Mouse (Mus musculus): ENCODE results near the gene Abr.

The Abr gene

DNA sequence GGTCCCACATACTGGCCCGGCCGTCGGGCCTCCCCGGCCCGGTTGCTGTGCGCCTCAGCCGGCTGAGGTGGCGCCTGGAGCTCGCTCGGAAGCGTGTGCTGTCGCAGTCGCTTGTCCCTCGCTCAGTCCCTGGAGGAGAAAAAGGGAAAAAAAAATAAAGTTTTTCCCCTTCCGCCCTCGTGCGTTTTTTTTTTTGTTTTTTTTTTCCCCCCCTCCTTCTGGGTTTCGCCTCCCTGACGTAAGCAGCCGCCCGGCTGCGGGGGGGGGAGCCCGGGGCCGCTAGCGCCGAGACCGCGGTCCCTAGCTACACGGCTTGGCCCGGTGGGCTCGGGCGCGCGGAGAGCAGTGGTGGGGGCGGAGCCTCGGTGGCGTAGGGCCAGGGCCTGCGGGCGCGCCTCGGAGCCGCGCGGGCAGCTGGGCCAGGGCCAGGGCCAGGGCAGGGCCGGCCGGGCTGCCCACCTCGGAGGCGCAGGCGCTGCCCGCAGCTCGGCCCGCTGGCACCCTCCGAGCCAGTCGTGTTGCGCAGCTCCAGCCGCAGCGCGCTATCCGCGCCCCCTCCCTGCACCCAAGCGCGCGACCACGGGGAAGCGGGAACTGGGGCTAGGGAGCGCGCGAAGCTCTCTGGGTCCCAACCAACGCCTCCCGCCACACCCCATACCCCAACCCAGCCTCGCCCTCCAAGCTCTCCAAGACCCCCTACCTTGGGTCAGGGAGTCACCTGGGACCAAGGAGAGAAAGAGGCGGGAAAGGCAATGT, 1.3 kb upstream of the Abr start:
- peak; percentile 82 for DNase-seq (ENCODE audit: low read depth, low spot score)

DNA sequence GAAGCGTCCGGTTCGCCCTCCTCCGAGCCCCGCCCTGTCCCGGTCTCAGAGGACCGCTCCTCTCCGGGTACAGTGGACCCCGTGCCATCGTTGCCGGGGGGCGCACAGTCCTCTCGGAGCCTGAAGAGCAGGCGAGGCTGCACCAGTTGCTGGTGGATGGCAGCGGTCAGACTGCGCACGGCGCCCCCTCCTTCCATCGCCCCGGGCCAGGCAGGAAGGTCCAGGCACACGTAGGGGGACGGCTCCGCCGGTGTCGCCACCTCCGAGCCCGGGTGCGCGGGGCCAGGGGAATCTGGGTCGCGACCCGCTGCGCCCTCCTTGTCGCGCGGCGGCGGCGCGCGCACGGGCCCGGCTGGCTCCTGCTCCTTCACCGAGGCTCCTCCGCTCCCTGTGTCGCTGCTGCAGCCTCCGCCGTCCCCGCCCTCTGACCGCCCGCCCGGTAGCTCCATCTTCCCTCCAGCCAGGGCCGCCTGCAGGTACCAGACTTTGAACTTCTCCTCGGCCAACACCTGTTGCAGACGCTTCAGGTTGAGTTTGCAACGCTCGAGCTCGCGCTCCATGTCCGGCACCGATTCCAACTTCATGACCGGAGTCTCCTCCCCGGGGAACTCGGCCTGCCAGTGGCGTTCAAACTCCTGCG, 572 bp upstream of the Abr start:
- peak; percentile 62 for DNase-seq (ENCODE audit: low read depth, low spot score)

DNA sequence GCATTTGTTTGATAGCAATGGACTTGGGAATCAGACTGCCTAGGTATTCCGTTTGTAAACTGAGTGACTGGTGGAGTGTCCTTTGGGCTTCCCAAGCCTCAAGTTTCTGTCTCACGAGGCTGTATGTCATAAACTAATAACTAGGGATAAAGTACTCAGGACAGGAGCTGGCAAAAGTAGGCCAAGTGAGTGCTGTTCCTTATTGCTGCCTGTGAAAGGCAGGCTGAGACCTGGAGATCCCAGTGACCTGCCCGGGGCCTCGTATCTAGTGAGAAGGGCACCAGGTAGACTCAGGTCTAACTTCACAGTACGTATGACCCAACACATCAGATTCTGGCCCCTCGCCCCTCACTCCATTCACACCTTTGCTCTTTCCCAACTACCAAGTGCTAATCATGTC, 4.0 kb downstream of the Abr start:
- DNase-seq (ENCODE audit: low read depth, low spot score), result no peak

DNA sequence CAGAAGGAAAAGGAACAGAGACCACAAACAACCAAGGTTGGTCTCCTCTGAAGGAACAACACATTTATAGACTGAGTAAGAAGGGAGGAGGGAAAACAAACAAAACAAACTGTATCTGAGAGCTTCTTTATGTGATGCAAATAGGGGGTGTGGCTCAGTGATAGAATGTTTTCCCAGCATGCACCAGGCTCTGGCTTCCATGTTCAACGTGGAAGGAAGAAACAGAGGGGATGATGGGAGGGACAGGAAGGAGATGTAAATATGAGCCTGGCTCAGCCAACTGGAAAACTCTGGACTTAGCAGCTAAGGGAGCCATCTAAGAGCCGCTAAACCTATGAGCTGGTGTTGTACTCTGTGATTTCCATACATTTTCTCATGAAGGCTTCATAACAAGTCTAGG, 7.9 kb downstream of the Abr start:
- peak; percentile 92 for DNase-seq (ENCODE audit: low read depth, low spot score)

DNA sequence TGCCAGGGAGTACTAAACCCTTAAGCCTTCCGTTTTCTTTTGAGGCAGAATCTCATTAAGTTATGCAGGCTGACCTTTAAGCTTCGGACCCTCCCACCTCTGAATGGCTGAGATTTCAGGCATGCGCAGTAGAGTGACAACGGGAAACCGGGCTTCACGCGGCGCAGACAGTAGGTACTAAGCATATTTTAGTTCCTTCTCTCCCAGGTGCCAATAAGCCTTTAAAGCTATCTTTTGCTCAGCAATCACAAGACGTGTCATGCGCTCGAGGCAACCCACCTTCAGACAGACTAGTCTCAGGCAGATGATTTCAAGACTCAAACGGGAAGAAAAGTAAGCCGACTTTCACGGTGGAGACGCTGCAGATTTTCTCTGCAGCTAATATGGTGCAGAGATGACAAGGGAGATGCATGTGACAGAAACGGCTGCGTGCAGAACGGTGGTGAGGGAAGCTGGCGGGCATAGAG, 9.4 kb downstream of the Abr start:
- peak; percentile 94 for DNase-seq (ENCODE audit: low read depth, low spot score)

DNA sequence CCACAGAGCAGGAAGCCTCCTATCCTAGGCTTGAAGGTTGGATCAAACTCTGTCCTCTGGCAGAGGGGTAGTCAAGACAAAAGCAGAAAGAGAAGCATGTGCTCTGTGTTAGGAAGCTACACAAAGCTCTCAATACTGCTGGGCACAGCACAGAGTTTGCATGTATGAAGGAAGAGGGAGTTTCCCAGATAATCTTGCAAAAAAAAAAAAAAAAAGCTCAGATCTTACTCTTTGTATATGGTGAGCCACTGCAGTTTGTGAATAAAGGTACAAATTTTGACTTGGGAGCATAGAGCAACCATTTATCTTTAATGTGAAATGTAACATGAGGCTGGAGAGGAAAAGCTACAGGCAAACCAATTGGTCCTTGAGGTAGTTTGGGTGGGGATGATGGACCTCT, 11.2 kb downstream of the Abr start:
- no peak for DNase-seq (ENCODE audit: low read depth, low spot score)

DNA sequence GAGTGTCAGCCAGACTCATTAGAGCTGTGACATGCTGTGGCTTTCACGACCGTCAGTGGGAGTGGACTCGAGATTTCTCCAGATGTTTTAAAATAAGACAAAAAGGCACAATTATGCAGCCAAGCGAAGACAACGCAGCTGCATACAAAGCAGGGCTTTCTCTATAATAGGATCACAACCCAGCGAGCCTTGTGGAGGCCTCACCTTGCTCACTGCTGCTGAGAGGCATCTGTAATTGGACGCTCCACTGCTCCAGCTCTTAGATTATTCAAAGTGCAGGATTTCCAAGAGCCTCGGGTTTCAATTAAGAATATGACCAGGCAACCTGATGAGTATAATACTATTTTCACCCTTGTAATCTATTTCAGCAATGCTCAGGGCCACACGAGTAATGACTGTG, 15.6 kb downstream of the Abr start:
- DNase-seq (ENCODE audit: low read depth, low spot score), result no peak

DNA sequence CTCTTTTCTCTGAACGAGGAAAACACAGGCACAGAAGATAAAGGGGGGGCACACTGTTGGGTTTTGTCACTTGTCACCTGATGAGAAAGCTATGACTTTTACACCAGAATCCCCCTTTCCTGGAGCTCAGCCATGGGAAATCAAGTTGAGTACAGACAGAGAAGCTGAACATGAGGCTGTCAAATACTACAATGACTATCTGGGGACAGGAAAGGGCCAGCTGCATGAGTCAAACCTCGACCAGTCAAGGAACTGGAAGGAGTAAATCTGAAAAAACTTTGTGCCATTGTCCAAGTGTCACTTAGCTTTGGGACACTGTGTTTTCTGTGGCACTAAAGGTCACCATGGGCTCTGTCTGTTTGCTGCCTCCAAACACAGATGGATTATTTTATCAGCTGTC, 22.9 kb downstream of the Abr start:
- no peak for DNase-seq (ENCODE audit: low read depth, low spot score)

DNA sequence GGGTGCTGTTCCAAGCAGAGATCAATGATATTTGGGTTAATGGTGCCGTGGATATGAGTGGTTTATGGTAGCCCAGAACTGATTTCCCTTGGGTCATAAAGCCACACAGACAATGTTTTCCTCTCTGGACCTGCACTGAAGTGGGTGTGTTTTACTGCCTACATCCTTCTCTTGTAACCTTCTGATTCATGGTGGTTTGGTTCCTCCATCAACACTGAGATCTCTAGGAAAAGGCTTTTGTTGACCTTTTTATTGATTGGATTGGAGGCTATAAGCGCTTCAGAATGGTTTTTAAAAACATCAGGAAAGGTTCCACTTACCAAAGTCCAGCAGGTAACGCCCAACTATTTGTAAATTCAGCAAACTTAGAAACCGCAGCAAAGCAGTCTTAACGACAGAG, 23.4 kb downstream of the Abr start:
- DNase-seq (ENCODE audit: low read depth, low spot score), result no peak

DNA sequence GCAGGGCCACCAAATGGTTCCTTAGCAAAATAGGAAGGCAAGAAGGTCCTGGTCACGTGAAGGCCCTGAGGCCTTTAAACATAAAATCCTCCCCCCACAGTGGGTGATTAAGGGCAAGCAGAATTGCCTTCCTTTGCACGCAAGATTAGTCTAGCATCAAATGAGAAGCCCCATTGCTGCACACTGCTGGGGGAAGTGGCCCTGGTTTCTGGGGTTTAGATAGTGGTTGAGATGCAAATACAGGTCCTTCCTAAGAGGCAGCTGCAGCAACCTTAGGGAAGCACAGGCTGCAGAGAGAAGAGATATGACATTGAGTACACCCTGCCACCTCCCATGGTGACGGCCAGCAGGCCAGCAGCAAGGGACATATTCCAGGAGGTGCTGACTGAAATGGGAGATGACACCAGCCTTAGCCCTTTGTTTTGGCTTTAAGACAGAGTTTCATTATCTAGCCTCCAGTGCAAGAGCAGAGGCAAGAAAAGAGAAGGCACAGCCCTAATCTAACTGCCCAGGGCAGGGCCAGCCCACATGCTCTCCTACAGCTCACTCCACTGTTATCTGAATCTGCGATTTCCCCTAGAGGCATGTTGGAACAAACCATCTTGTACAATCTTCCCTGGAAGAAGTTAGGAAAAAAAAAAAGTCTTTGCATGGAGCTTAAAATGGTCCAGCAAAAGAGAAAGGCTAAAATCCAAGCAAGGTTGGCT, 28.3 kb downstream of the Abr start:
- no peak for DNase-seq (ENCODE audit: low read depth, low spot score)

DNA sequence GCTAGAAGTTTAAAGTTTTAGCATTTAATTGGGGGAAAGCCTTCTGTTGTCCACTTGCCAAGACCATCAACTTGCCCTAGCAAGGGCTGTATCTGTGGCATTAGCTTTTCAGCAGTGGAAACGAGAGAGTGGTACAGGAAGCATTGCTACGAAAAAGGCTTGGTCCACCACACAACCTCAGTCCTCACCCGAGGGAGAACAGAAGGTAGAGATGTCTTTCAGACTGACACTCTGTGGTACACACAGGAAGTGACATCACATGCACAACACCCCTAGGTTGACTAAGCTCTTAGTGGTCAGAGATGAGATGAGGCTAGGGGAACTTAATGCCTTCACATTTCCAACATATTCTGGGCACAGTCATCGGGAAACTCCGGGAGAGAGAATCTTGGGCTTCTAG, 32.4 kb downstream of the Abr start:
- no peak for DNase-seq (ENCODE audit: low read depth, low spot score)

DNA sequence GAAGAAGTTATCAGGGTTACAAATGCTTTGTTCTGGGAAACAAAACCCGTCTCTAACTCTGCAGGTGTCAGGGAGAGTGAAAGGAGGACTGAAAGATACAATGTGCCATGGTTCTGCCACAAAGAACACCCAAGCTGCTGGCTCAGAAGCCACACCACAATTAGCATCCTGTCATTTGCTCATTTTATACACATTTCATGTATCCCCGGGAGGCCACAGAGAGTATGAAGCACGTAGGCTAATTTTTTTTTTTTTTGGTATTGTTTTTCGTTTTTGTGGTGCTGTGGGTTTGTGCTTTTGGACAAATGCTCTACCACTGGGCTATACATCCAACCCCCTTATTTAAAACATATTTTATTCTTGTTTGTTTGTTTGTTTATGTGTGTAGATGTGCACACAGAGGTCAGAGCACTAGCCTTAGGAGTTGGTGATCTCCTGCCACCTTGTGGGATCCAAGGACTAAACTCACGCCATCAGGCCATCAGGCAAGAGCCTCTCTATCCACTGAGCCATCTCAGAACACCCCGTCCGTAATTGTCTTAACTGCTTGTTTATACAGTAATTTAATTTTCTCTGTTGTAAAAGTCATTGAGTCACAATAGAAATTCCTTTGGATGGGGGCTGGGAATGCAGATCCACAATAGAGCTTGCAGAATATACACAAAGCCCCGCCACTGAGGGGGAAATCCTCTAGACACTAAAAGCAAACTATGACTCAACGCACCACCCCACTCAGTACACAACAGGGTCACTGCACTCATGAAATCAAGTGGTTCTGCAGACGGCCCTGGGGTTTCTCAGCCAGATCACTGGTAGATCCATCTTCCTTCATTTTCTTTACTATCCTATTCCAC, 33.3 kb downstream of the Abr start:
- DNase-seq (ENCODE audit: low read depth, low spot score), result peak; percentile 60

DNA sequence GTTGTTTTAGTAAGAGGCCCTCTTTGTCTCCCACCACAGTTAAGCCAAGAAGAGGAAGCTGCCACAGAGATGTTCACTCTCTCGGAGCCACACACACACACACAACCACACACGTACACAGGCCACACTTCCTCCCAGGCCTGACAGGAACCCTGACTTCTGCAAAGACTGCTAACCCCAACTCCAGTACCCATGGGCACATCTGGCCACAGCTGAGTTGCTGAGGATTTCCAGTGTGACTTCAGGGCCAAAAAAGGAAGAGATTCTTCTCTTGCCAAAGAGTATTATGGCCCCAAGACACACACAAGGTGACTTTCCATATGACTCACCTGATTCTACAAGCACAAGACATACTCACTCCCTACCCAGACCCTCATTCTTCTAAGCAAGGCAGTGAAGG, 34.1 kb downstream of the Abr start:
- DNase-seq (ENCODE audit: low read depth, low spot score), result no peak

DNA sequence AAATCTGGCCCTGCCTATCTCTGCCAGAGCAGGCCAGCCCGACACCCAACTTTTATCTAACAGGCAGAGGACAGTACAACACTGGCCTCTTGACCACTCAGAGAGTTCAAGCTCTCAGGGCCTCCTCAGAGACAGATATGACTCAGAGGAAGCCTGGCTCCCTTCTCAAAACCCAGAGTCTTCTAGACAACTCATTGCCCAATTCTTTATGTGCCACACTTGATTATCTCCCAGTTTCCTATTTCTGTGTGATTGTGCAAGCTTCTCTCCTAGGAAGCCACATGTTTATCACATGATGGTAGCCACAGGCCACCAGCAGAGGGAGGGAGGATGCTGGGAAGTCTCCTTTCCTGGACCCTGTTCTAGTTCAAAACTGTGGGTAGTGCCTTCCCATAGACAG, 34.8 kb downstream of the Abr start:
- DNase-seq (ENCODE audit: low read depth, low spot score), result no peak

DNA sequence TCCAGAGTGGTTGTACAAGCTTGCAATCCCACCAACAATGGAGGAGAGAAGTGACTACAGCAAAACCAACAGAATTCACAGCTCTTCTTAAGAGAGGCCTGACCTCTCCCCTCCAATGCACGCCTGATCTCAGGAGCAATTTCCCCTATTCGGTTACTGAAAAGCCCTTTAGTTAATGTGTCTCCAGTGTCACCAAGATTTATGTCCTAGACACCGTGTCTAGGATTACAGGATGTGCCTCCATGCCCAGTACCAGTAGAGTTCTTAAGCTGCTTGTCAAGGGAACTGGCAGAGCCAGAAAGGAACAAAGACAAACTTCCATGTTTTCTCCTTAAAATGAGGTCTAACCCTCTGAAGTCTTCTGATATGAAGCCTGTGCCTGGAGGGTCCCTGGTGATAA, 36.0 kb downstream of the Abr start:
- DNase-seq (ENCODE audit: low read depth, low spot score), result no peak

DNA sequence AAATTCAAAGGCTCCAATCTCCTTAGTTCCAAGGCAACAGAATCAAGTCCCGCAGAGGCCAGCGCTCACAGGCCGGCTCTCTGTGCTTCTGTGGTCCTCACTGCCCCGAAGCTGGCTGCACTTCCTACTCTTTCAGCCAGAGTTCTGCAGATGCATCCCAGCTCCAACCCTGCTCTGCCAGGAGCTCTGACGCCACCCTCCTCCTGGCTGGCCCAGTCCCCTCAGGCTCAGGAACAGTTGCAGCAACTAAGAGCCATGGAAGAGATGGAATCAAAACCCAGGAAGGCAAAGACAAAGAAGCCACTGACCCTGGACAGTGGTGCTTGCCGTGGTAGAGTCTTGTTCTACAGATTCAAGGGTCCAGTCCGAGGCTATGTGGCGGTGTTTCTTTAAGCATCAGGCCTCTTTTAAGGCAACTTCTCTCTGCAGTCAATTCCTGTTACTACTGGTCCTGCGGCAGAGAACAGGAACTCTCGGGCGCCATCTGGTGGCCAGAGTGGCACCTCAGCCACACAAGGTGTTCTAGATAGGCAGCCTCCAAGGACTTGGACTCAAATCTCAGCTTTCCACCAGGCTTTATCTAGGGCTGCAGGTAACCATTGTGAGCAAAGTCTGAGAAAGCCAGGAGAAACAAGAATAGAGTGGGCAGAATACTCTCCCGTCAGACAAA, 44.4 kb downstream of the Abr start:
- DNase-seq (ENCODE audit: low read depth, low spot score), result peak; percentile 78

DNA sequence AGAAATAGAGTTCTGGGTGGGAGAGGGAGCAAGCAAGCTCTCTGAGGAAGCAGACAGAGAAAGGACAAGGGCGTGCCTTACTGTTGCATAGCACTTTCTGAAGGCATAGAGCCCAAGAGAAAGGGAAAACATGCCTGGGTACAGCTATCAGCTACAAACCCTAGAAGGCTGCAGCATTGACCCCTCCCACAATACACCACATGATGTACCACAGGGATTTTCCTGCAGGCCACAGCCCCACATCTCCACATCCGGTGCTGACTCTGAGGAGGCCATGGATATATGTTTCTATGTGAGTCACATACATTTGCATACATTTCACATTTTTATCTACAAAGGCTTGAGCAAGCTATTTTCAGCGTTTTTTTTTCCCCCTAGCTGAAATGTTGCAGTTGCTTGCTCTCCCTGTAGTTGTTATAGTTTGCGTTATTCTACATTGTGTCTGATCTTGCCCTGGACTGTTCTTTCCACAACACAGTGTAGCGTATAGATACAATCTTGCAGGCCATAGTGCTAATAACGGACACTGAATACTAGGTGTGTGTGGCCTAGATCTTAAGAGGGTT, 49.2 kb downstream of the Abr start:
- no peak for DNase-seq (ENCODE audit: low read depth, low spot score)

DNA sequence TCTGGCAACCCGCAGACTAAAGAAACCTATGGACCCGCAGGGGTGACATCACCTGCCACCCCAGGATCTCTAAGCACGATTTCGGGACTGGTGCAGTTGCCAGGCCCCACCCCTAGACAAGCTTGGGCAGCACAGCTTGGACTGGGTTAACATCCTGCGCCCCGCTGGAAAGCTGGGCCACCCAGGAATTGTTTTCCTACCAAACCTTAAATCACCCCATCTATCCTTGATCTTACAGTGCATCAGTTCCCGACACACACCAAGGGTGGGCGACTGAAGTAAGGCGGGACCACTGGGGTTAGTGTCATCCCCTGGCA, 50.5 kb downstream of the Abr start:
- no peak for DNase-seq (ENCODE audit: low read depth, low spot score)

DNA sequence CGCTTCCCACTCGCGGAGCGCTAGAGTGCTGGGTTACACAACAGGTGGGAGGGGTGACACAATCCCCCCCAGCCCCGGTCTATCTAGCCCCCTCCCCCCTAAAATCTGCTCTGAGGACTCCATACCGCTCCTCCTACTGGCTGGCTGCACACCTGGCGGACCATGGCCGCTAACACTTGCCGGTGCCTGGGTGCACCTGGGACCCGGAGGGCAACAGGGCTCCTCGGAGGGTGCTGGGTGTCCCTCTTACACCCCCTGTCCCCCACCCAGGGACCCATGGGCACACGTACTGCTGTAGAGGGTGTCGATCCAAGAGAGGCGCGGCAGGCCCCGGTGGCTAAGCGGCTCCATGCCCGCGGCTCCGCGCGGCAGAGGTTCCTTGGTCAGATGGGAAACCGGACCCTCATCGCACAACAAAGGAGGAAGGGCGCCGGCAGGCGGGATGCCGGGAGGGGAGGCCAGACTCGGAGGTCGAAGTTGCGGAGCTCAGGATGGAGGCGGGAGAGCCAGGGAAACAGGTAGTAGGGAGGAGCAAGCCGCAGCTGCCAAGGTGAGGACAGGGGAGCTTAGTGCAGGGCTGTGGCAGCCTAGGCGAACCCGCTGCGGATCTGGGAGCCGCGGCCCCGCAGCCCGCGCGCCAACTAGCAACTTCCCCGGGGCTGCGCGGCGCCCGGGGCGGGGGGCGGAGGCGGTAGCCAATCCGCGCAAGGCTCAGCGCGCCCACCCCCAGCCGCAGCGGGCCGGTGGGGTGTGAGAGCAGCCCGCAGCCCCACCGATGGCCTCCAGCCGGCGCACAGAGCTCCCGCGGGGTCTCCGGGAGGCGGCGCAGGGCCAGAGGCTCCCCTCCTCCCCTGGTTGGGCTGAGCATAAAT, 51.1 kb downstream of the Abr start:
- DNase-seq (ENCODE audit: low read depth, low spot score), result peak; percentile 53

DNA sequence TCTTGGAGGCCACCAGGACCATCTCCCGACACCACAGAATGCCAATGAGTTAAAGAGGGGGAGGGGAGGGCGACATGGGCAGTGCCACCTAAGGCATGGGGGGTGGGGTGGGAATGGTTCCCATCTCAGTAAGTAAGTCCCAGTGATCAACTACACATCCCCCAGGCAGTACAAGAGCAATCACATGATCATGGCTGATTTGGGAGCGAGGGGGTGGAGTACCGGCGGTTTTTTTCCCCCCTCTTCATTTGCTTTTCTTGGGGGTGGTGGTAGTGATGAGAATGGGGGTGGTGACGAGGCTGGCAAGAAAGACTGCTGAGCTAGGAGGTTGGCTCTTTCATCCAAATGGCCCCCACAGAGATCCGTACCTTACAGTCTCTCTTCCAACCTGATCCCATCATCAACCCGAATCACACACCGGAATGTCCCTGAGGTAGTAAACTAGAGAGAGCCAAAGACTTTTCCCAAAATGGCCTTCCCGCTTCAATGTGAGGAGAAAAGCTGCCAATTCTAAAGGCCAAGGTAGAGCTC, 51.8 kb downstream of the Abr start:
- DNase-seq (ENCODE audit: low read depth, low spot score), result no peak
